Mouse (Mus musculus) heart, adult 8-10 months (tissue): ENCODE data around the gene Jmjd1c. TPM values are rescaled to one million over a fixed set of nuclear protein-coding genes. Genes with fewer than 3 reads are reported as not detected.

Experiments used
- DNase-seq: peaks from one replicate; pipeline ENCODE4 v3.0.0; 2022; ENCODE audit warnings: low spot score
- total RNA-seq, 4 experiments: library from RNA; stranded (reverse); gene quantifications; 2 replicates each; pipeline ENCODE4 v1.2.4; 2022

Jmjd1c gene
- total RNA-seq, 4 experiments from 2014 or later = 35.9 to 38.7 (median 37.9) TPM

DNA sequence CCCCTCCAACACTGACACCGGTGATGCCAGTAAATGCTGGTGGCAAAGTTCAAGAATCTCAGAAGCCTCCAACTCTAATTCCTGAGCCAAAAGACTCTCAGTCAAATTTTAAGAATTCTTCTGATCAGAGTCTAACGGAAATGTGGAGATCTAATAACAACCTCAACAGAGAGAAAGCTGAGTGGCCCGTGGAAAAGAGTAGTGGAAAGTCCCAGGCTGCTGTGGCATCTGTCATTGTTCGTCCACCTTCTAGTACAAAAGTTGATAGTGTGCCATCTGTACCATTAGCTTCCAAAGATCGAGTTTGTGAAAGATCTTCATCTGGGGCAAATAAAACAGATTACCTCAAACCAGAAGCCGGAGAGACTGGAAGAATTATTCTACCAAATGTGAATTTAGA, 129.6 kb downstream of the Jmjd1c start:
- no peak for DNase-seq

DNA sequence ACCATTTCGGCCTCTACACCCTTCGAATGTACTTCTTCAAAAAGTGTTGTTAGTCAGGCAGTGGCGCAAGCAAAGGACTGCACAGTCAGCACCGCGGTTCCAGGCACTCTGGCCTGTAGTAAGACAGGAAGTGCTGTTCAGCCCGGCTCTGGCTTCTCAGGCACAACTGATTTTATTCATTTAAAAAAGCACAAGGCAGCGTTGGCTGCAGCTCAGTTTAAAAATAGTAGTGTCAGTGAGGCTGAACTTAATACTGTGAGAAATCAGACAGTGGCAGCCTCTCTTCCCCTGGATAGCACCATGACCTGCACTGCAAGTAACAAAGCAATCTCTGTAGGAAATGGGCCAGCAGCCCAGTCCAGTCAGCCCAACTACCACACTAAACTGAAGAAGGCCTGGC, 130.2 kb downstream of the Jmjd1c start:
- DNase-seq = peak; percentile 76

DNA sequence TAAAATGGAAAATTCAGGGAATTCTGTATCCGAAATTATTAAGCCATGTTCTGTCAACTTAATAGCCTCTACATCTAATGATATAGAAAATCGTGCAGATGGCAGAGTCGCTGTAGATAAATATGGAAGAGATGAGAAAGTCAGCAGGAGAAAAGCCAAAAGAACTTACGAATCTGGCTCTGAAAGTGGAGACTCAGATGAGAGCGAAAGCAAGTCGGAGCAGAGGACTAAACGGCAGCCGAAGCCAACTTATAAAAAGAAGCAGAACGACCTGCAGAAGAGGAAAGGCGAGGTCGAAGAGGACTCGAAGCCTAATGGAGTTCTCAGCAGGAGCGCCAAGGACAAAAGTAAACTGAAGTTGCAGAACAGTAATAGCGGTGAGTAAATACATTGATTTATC, 130.6 kb downstream of the Jmjd1c start:
- no peak for DNase-seq

DNA sequence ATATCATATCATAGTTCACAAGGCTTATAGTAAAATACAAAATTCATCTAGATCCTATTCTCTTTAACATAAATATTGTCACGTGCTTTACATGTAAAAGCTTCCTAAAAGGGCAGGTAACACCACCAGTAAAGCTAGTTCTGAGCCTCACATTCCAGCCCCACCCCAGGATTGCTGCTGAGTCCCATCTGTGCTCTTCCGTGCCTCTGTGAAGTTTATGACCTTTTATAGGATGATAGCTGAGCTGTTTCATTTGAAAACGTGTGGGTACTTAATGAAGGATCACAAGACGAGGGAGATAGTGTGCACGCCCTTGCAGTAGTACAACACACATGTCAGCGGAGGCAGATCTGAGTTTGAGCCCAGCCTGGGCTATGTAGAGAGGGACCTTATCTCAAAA, 134.5 kb downstream of the Jmjd1c start:
- no peak for DNase-seq

DNA sequence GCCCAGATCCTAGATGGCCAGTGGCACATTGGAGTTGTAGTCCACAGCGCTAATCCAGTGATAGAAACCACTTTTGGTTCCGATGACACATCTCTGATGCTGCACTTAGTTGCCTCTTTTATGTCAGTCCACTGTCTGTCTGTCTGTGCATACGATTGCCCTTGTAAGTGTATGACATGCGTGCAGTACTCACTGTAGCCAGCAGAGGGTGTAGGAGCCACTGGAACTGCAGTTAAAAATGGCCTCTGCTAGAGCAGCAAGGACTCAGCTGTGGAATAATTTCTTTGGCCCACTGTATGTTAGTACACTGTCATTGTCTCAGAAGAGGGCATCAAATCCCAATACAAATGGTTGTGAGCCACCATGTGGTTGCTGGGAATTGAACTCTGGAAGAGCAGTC, 151.2 kb downstream of the Jmjd1c start:
- DNase-seq = no peak

DNA sequence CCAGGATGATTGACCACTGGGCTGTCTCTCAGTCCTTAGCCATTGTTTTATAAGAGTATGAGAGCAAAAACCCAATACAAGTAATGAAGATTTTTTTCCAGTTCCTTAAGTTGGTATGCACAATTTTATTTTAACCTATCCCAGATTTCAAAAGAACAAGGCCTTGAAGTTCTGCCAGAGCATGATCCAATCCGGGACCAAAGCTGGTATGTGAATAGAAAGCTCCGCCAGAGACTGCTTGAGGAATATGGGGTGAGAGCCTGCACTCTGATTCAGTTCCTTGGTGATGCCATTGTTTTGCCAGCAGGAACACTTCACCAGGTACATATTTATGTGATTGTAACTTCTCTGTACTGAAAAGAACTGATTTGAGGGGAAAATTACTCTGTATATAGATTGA, 153.6 kb downstream of the Jmjd1c start:
- no peak for DNase-seq

DNA sequence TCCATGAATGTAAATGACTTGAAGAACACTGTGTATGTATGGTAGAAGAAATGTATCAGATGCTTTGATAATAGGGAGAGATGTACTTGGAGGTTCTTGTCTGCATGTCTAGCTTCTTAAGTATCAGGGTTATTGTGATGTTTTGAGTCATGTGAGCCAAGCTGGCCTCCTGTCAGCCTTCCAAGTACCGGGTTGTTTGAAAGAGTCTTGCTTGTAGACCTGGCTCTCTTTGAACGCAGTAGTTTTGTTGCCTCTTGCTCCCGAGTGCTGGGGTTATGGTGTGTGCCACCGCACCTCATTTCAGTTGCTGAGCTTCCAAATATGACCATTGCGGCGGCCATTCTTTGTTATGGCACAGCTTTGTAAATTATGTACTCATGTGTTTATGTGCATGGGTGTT, 154.9 kb downstream of the Jmjd1c start:
- no peak for DNase-seq

DNA sequence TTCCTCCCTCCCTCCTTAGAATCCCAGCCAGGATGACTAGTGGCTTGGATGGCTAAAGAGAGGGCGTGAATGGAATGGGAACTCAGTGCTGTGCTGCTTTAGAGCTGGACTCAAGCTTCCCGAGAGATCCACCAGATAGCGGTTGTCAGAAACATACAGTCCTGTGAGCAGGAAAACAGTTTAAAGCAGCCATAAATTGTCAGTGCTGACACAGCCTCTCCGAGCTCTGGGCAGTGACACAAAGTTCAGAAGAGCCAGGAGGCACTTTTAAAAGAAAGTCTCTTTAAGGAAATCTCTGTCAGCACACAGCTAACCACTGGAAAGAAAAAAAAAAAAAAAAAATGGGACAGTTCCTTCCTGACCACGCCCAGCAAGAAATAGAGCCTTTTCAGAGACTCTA, 156.4 kb downstream of the Jmjd1c start:
- DNase-seq = peak; percentile 28

DNA sequence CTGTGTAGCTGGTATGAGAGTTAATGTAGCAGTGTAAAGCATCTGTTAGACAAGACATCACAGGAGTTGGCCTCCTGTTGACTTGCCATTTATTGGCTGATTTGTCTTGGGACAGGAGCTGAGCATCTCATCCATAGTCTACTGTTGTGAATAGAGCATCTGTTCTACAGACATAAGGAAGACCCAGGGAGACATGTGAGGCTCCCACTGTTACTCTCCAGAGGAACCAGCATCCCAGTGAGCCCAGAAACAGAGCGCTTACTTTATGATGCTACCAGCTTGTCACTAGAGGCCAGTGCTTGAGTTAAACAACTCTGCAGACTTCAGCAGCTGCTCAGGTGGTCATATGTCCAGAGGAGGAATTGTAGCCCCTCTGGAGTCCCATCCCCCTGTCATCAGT, 157.2 kb downstream of the Jmjd1c start:
- no peak for DNase-seq

DNA sequence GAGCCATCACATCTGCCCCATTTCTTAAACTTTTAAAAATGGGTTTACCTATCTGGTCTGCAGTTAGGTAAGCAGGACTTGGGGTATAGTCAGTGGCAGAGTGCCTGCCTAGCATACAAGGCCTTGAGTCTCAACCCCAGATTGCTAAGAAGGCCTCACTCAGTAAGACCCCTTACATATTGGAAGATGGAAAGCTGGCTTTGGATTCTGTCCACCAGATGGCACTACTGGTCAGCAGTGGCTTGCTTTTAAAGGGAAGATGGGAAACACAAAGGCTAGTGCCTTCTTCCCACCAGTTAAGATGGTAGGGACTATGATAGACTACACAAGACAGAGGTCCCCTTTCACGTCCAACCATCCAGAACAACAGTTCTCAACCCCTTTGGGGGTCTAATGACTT, 168.9 kb downstream of the Jmjd1c start:
- DNase-seq = peak; percentile 58

DNA sequence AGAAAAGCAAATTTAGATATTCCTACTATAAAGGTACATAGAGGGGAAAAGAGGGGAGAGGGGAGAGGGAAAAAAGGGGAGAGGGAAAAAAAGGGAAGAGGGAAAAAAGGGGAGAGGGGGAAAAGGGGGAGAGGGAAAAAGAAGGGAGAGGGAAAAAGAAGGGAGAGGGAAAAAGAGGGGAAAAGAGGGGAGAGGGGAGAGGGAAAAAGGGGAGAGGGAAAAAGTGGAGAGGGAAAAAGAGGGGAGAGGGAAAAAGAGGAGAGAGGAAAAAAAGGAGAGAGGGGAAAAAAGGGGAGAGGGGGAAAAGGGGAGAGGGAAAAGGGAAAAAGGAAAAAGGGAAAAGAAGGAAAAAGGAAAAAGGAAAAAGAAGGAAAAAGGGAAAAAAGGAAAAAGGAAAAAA, 180.0 kb downstream of the Jmjd1c start:
- no peak for DNase-seq

DNA sequence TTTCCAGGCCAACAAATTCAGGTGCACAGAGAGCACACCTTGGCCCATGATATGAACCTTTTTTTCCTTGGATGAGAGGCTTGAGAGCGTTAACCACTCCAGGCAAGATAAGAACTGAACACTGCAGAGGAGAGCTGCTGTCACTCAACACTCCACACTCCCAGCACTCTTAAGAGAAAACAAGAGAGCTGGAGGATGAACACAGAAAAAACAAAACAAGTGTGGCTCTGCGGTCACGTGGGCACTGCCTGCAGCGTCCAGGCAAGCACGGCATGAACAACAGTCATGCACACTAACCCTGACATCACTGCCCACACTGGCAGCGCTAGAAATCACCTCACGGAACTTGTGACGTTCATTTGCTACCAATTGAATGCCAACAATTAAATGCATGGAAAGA, 185.9 kb downstream of the Jmjd1c start:
- no peak for DNase-seq

DNA sequence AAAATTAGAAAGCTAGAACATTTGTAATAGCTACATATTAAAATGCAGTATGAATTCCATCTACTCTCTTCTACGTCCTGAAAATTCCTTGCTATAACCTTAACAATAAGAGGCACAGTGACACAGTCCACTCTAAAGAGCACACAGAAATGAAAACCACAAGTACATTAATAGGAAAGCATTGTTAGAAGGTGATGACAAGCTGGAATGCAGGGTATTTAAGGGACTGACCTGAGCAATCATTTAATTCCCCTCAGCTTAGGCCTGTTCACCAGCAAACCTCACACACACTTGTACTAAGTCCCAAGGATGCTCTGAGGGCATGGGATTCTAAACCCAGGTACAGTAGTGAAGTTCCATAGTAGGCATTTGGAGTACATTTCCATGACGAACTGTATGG, 186.6 kb downstream of the Jmjd1c start:
- no peak for DNase-seq

DNA sequence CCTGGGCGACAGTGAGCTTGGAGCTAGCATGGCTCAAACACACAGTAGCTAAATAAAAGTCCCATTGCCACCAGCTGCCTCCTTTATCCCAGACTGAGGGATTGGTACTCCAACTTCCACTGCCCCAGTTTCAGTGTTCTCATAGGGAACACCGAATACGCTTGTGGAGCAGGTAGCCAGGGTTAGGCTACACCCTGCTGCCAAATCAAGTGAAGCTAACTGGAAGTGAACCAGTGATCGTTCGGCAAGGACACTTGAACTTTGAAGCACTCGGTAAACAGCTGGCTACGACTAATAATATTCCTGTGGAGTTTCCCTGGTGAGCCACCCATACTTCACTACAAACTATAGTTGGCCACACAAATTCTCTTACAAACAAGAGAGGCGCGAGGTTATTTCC, 187.6 kb downstream of the Jmjd1c start:
- no peak for DNase-seq

DNA sequence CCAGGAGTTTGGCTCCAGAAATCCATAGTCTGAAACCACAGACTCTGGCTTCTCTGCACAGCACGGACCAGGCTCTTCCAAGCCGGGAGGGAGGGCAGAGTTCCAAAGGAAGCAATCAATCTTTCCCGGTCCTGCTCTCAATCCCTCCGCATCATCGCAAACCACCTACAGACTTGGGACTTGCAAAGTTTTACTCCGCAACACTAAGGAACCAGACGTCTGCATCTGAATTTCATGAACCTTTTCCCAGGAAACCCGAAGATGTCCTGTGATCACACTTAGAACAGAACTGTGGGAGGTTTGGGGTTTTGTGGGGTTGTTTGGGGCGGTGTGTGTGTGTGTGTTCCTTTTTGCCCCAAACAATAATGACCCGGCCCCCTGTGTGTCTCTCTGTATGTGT, 188.4 kb downstream of the Jmjd1c start:
- DNase-seq = no peak

DNA sequence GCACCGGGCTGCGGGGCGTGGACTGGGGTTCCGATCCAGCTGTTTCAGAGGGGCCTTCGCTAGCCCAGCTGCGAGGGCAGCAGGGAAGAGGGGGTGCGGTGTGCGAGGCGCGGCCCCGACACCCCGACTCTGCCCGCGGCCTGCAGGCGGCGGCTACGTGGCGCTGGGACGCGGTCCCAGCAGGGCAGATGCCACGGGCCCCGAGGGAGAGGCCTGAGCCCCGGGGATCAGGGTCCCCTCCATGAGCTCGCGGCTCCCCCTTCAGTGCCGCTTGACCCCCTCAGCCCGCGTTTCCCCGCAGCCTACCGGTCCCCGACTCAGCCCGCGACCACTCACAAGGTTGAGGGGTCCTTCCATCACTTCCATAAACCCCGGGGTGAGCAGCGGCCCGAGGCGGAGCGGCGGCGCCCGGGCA, 188.8 kb downstream of the Jmjd1c start:
- no peak for DNase-seq

DNA sequence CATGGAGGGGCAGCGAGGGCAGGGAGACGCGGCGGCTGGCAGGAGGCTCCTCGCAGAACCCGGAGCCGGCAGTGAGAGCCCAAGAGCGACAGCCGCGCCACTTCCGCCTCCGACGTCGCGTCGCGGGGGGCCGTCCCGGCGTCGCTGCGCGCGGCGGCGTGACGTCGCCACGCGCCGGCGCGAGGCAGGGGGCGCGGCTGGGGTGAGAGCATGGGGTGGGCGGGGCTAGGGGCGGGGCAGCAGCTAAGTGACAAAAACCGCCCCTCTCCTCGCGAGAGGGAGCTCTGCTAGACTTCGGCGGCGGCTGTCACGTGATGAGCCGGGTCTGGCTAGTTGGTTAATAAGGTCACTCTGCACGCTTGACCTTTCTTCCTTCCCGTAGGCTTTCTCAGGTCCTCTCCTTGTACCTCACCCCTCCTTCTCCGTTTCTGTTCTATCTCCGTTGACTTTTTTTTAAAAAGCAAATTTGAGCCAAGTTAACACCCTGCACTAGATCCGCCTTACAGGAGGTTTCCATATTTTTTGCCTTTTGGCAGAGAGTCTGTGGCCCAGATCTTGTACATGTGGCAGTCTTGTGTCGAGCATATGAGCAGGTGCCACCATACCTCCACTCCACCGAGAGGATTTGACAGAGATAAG, 189.4 kb downstream of the Jmjd1c start, which contains the start of gene Nrbf2:
Gene Nrbf2, minus strand, starts transcription at position 130 of the 639 bp plus-strand sequence.
- peak; percentile 86 for DNase-seq

DNA sequence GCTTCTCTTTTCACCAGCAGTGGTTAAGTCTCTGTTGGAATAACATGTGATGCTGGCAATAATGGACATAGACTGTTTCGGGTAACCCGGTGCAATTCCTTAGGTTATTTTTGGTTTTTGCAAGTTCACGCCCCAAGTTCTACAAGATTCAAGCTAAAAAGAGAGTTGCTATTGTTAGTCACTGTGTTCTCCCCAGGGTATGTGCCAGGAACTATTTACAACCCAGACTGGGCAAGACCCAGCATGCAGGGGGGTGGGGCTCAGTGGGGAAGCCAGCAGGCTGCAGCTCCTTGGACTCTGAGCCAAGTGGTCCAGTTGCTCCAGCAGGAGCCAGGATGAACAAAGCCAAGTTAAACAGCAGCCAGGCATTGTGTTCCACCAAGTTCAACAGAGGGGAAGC, 192.0 kb downstream of the Jmjd1c start:
- peak; percentile 93 for DNase-seq

DNA sequence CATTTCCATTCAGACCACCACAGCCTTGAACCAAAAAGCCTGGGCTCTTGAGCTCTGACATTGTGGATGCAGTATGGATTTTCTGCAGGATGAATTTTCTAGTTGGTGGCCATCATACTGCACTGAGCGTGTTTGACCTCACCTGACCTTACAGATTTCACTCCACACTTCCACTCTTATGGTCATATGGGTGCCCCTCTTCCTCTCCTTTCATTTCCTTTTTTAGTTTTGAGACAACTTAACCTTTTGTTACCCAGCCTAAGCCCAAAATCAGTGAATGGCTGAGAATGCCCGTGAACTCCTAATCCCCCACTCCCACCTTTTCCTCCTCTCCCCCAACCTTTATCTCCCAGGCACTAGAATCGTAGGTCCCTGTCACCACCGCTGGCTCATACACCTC, 194.7 kb downstream of the Jmjd1c start:
- DNase-seq = no peak

DNA sequence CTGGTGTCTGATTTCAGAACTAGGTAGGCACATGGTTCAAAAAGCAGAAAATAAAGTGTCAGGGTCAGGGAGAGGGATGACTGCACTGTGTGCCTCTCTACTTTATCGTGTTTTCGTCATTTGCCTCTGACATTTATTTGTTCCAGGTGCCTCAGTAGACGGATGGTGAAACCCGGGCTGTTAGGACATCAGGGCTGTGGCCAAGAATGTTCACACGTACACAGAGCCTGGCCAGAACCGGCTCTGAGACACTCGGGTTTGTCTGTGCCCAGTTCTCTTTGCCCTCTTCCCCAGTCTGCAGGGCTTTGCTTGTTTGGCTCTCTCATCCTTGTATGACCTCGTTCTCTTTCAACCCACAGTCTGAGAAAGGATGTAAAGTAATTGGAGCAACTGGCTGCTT, 195.2 kb downstream of the Jmjd1c start:
- no peak for DNase-seq

DNA sequence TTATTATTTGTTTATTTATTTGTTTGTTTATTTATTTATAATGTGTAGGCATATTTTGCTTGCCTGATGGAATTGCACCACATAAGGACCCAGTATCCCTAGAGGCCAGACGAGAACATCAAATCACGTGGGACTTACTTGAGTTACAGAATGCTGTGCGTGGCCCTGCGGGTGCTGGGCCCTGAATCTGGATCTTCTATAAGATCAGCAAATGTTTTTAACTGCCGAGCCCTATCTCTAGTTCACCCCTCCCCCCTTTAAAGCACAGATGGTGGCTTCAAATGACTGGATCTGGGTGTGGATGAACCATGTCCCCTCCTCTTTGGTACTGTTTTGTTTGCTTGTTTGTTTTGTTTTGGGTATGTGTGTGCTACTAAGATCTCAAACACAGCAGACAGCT, 199.4 kb downstream of the Jmjd1c start:
- DNase-seq = no peak

DNA sequence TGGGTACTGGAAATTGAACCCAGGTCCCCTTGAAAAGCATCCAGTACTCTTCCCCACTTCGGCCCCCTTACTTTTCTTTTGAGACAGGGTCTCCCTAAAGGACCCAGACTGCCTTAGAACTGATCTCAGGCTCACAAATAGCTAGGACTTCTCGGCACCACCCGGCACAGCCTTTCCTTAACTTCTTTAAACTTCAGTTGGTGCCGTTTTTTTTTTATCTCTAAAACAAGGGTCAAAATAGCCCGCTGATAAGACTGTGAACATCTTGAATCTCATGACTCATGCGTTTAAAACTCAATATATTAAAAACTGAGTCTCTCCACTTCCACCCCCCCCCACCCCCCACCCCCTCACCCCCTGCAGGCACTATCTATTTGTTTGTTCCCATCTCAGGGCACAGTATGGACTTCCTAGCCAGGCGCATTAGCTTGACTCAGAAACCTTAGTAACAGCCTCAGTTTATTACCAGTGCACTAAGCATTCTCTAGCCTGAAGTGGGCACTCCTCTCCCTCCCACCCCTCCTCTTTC, 200.1 kb downstream of the Jmjd1c start:
- DNase-seq = no peak

DNA sequence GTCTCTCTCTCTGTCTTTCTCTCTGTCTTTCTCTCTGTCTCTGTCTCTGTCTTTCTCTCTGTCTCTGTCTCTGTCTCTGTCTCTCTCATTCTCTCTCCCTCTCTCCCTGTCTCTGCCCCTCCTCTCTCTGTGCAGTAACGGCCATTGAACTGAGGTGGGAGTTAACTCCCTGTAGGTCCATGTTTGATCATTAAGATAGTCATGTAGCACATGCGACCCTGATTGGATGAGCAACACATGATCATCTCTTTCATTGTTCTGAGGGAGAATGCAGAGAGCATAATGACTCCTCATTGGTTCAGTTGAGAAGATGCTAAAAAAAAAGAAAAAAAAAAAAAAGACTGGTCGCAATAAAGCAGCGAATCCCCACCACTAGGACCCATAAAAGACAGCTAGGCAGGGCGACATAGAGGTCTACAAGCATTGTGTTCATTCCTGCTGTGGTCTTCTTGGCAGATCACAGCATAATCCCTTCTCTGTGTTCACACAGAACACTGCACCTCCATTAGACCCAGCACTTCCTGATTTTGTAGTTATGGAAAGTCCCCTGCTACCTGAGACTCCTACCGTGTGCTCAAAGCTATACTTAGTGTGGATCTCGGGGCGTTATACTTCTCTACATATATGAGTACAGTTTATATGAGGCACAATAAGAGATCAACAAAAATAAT, 200.7 kb downstream of the Jmjd1c start:
- no peak for DNase-seq
